Mouse (Mus musculus): ENCODE results near the gene Por. TPM values are rescaled to one million over a fixed set of nuclear protein-coding genes. Genes with fewer than 3 reads are reported as not detected.

Por gene
- polyA plus RNA-seq, 1 experiment from 2014 or later: 32.4 TPM

GRCm38 (mm10) chr5:135737154-135737553, 67.3 kb downstream of the Por start:
- ATAC-seq (replicated peaks; ENCODE audit: insufficient number of reproducible peaks, low FRiP score, low TSS enrichment): no peak
- H3K9me3 ChIP-seq (replicated peaks; ENCODE audit: control insufficient read depth, low read length): no peaks in the 10 kb centered on the region
- no peak overlapping the region for H3K9ac ChIP-seq (ENCODE audit: low read depth, low read length)
- H3K4me2 ChIP-seq: no peak overlapping the region
- H3K36me3 ChIP-seq (ENCODE audit: control insufficient read depth, insufficient read depth, low read length): peaks cover 38% of the 10 kb centered on the region
- WGBS (ENCODE audit: insufficient replicate concordance): 70% methylated on average over 7 of the region's 7 CpGs
- no peak overlapping the region for H3K4me3 ChIP-seq (ENCODE audit: low read depth, low read length)
- no peak overlapping the region for H3K27ac ChIP-seq (ENCODE audit: low read depth, low read length)
- no peaks in the 10 kb centered on the region; the same call in 1 of the 2 replicates for H3K4me1 ChIP-seq (ENCODE audit: control insufficient read depth, insufficient read depth, low read length)
- H3K27me3 ChIP-seq (ENCODE audit: control insufficient read depth, insufficient read depth, low read length): no peaks in the 10 kb centered on the region

- H3K27me3 ChIP-seq (ENCODE audit: control insufficient read depth, insufficient read depth, low read length): no peaks in the 10 kb centered on the region
- H3K36me3 ChIP-seq (ENCODE audit: control insufficient read depth, insufficient read depth, low read length): peaks cover 30% of the 10 kb centered on the region
- no peak overlapping the region for H3K4me2 ChIP-seq
- peaks cover 6% of the 10 kb centered on the region for H3K4me1 ChIP-seq (ENCODE audit: control insufficient read depth, insufficient read depth, low read length)
- ATAC-seq (replicated peaks; ENCODE audit: insufficient number of reproducible peaks, low FRiP score, low TSS enrichment): no peak
- peak overlapping the region; percentile 25; the same call in 1 of the 2 replicates for H3K27ac ChIP-seq (ENCODE audit: low read depth, low read length)
- H3K4me3 ChIP-seq (ENCODE audit: low read depth, low read length): no peak overlapping the region
- H3K9ac ChIP-seq (ENCODE audit: low read depth, low read length): no peak overlapping the region
- H3K9me3 ChIP-seq (replicated peaks; ENCODE audit: control insufficient read depth, low read length): no peaks in the 10 kb centered on the region
- 15% methylated on average over 6 of the region's 6 CpGs for WGBS (ENCODE audit: insufficient replicate concordance)
Measured at GRCm38 (mm10) chr5:135738266-135738665, 68.4 kb downstream of the Por start.

- Histone ChIP-seq H3K9me3 (replicated peaks; ENCODE audit: control insufficient read depth, low read length) (no peaks in the 10 kb centered on the region), H3K27ac (ENCODE audit: low read depth, low read length) (no peak overlapping the region), H3K4me3 (ENCODE audit: low read depth, low read length) (no peak overlapping the region), H3K9ac (ENCODE audit: low read depth, low read length) (no peak overlapping the region), H3K4me1 (ENCODE audit: control insufficient read depth, insufficient read depth, low read length) (peaks cover 17% of the 10 kb centered on the region), H3K36me3 (ENCODE audit: control insufficient read depth, insufficient read depth, low read length) (peaks cover 8% of the 10 kb centered on the region), H3K4me2 (no peak overlapping the region), H3K27me3 (ENCODE audit: control insufficient read depth, insufficient read depth, low read length) (0 out of 2 replicates have a peak, but pooled peaks cover 2% of the 10 kb centered on the region)
- no peak for ATAC-seq (replicated peaks; ENCODE audit: insufficient number of reproducible peaks, low FRiP score, low TSS enrichment)
- 58% methylated on average over 10 of the region's 10 CpGs for WGBS (ENCODE audit: insufficient replicate concordance)
Measured at GRCm38 (mm10) chr5:135742156-135742555, 72.3 kb downstream of the Por start.

GRCm38 (mm10) chr5:135742941-135743740, 73.3 kb downstream of the Por start:
- 0 out of 2 replicates have a peak, but pooled peaks cover 4% of the 10 kb centered on the region for H3K9me3 ChIP-seq (replicated peaks; ENCODE audit: control insufficient read depth, low read length)
- 0 out of 2 replicates have a peak, but pooled peaks cover 2% of the 10 kb centered on the region for H3K27me3 ChIP-seq (ENCODE audit: control insufficient read depth, insufficient read depth, low read length)
- H3K36me3 ChIP-seq (ENCODE audit: control insufficient read depth, insufficient read depth, low read length): peaks cover 6% of the 10 kb centered on the region
- peak overlapping the region; percentile 96 for H3K4me3 ChIP-seq (ENCODE audit: low read depth, low read length)
- no peak for ATAC-seq (replicated peaks; ENCODE audit: insufficient number of reproducible peaks, low FRiP score, low TSS enrichment)
- H3K4me1 ChIP-seq (ENCODE audit: control insufficient read depth, insufficient read depth, low read length): peaks cover 17% of the 10 kb centered on the region
- peak overlapping the region; percentile 98 for H3K4me2 ChIP-seq
- 21% methylated on average over 18 of the region's 18 CpGs for WGBS (ENCODE audit: insufficient replicate concordance)
- H3K27ac ChIP-seq (ENCODE audit: low read depth, low read length): 0 out of 2 replicates have a peak overlapping the region, but pooled peaks have one; percentile 15
- peak overlapping the region; percentile 81 for H3K9ac ChIP-seq (ENCODE audit: low read depth, low read length)

GRCm38 (mm10) chr5:135743741-135744609, 74.1 kb downstream of the Por start, which contains the start of gene Tmem120a:
Gene Tmem120a (minus strand): TSS chr5:135744448.
- Histone ChIP-seq H3K36me3 (ENCODE audit: control insufficient read depth, insufficient read depth, low read length) (peaks cover 6% of the 10 kb centered on the region), H3K9me3 (replicated peaks; ENCODE audit: control insufficient read depth, low read length) (0 out of 2 replicates have a peak, but pooled peaks cover 4% of the 10 kb centered on the region), H3K4me2 (peak within 1 kb of the TSS; percentile 98), H3K9ac (ENCODE audit: low read depth, low read length) (peak within 1 kb of the TSS; percentile 81), H3K27me3 (ENCODE audit: control insufficient read depth, insufficient read depth, low read length) (0 out of 2 replicates have a peak, but pooled peaks cover 2% of the 10 kb centered on the region), H3K4me3 (ENCODE audit: low read depth, low read length) (peak within 1 kb of the TSS; percentile 96), H3K4me1 (ENCODE audit: control insufficient read depth, insufficient read depth, low read length) (peaks cover 17% of the 10 kb centered on the region), H3K27ac (ENCODE audit: low read depth, low read length) (peak within 1 kb of the TSS; percentile 75)
- ATAC-seq (replicated peaks; ENCODE audit: insufficient number of reproducible peaks, low FRiP score, low TSS enrichment): peak; percentile 94
- under 1% methylated on average over 57 of the region's 60 CpGs for WGBS (ENCODE audit: insufficient replicate concordance)

- Histone ChIP-seq H3K9ac (ENCODE audit: low read depth, low read length) (peak overlapping the region; percentile 72), H3K9me3 (replicated peaks; ENCODE audit: control insufficient read depth, low read length) (0 out of 2 replicates have a peak, but pooled peaks cover 4% of the 10 kb centered on the region), H3K27me3 (ENCODE audit: control insufficient read depth, insufficient read depth, low read length) (0 out of 2 replicates have a peak, but pooled peaks cover 2% of the 10 kb centered on the region), H3K27ac (ENCODE audit: low read depth, low read length) (peak overlapping the region; percentile 75), H3K36me3 (ENCODE audit: control insufficient read depth, insufficient read depth, low read length) (peaks cover 6% of the 10 kb centered on the region), H3K4me1 (ENCODE audit: control insufficient read depth, insufficient read depth, low read length) (peaks cover 17% of the 10 kb centered on the region), H3K4me2 (peak overlapping the region; percentile 98), H3K4me3 (ENCODE audit: low read depth, low read length) (peak overlapping the region; percentile 96)
- no peak for ATAC-seq (replicated peaks; ENCODE audit: insufficient number of reproducible peaks, low FRiP score, low TSS enrichment)
- 13% methylated on average over 12 of the region's 12 CpGs for WGBS (ENCODE audit: insufficient replicate concordance)
Measured at GRCm38 (mm10) chr5:135744742-135745141, 74.9 kb downstream of the Por start.

GRCm38 (mm10) chr5:135751041-135751440, 81.2 kb downstream of the Por start:
- no peaks in the 10 kb centered on the region for H3K27me3 ChIP-seq (ENCODE audit: control insufficient read depth, insufficient read depth, low read length)
- ATAC-seq (replicated peaks; ENCODE audit: insufficient number of reproducible peaks, low FRiP score, low TSS enrichment): no peak
- H3K9me3 ChIP-seq (replicated peaks; ENCODE audit: control insufficient read depth, low read length): 0 out of 2 replicates have a peak, but pooled peaks cover 4% of the 10 kb centered on the region
- H3K9ac ChIP-seq (ENCODE audit: low read depth, low read length): no peak overlapping the region
- H3K4me1 ChIP-seq (ENCODE audit: control insufficient read depth, insufficient read depth, low read length): no peaks in the 10 kb centered on the region
- no peak overlapping the region for H3K27ac ChIP-seq (ENCODE audit: low read depth, low read length)
- no peak overlapping the region for H3K4me3 ChIP-seq (ENCODE audit: low read depth, low read length)
- H3K36me3 ChIP-seq (ENCODE audit: control insufficient read depth, insufficient read depth, low read length): no peaks in the 10 kb centered on the region
- no peak overlapping the region for H3K4me2 ChIP-seq
- WGBS (ENCODE audit: insufficient replicate concordance): 69% methylated on average over 1 of the region's 1 CpGs

GRCm38 (mm10) chr5:135751595-135751994, 81.8 kb downstream of the Por start:
- WGBS (ENCODE audit: insufficient replicate concordance): 68% methylated on average over 2 of the region's 2 CpGs
- H3K4me2 ChIP-seq: no peak overlapping the region
- no peaks in the 10 kb centered on the region for H3K27me3 ChIP-seq (ENCODE audit: control insufficient read depth, insufficient read depth, low read length)
- no peak overlapping the region for H3K27ac ChIP-seq (ENCODE audit: low read depth, low read length)
- H3K9me3 ChIP-seq (replicated peaks; ENCODE audit: control insufficient read depth, low read length): 0 out of 2 replicates have a peak, but pooled peaks cover 4% of the 10 kb centered on the region
- no peaks in the 10 kb centered on the region for H3K4me1 ChIP-seq (ENCODE audit: control insufficient read depth, insufficient read depth, low read length)
- H3K36me3 ChIP-seq (ENCODE audit: control insufficient read depth, insufficient read depth, low read length): no peaks in the 10 kb centered on the region
- H3K4me3 ChIP-seq (ENCODE audit: low read depth, low read length): no peak overlapping the region
- no peak for ATAC-seq (replicated peaks; ENCODE audit: insufficient number of reproducible peaks, low FRiP score, low TSS enrichment)
- H3K9ac ChIP-seq (ENCODE audit: low read depth, low read length): no peak overlapping the region

All from heart, embryonic 11.5 days (tissue).